Mouse (Mus musculus) brain, adult 2 months (tissue): ENCODE data around the gene Disp2.

Source experiments
- DNase-seq: peaks from one replicate; pipeline ENCODE4 v3.0.0; 2011; ENCODE audit warnings: low read depth, low spot score

Gene Disp2

GRCm38 (mm10) chr2:118841774-118842173 lies 62.3 kb downstream of the Disp2 start:
- DNase-seq = peak; percentile 10

DNA sequence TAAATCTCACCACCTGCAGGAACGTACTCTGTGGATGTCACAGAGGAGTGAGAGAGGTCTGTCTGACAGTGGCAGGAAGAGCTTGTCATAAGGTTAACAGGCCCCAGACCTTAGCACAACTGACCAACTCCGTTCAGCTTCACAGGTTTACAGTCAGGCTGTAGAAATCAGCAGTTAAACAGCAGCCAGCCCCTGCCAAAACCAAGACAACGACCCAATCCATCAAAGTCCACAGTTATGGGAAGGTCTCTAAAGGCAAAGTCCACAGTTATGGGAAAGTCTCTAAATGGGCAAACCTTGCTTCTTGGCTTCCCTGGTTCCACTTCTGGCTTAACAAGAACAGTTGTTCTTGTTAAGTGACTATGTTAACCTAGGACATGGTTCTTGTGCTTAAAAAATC lies 64.9 kb downstream of the Disp2 start:
- no peak for DNase-seq

GRCm38 (mm10) chr2:118846246-118846645 lies 66.7 kb downstream of the Disp2 start:
- DNase-seq = no peak

DNA sequence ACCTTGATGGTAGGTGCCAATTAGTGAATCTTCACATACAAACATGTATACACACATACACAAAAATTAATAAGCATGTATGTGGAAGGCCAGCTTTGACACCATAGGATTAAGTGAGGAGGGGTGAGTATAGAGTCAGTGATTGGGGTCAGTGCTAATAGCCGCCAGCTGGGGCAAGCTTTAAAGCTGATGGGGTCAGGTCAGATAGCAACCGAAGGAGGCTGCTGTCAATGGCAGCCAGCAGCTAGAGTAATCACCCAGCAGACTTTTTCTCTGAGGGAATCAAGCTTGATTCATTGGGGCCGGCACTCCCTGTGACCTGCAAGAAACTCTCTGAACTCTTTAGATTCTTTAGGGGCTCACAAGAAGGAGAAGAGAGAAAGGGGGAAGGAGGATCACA lies 72.2 kb downstream of the Disp2 start:
- no peak for DNase-seq
